Mouse (Mus musculus) kidney, adult 2 months (tissue): ENCODE results near the gene Avl9.

Experiments used
- CTCF ChIP-seq: fragments of 200-500 bp; conservative IDR thresholded peaks from 2 replicates; pipeline ENCODE4 v1.5.1; 2011; ENCODE audit warnings: low read depth, mild to moderate bottlenecking, control low read depth, low read length, moderate library complexity, mixed read lengths; ENCODE audit not compliant: insufficient read depth, insufficient read length
- POLR2A ChIP-seq: fragments of 200-500 bp; IDR thresholded peaks from one replicate; pipeline ENCODE4 v1.6.1; 2011; ENCODE audit warnings: low read depth, low read length, control low read depth

GRCm38 (mm10) chr6:56785068-56785467 lies 70.4 kb downstream of the Avl9 start:
- no peak for TF ChIP-seq POLR2A
- TF ChIP-seq CTCF: no peak
